Mouse (Mus musculus): Measurements from ENCODE around the gene Zfy1. TPM values are rescaled to one million over a fixed set of nuclear protein-coding genes. Genes with fewer than 3 reads are reported as not detected.
"Not testable (repeated sequence)": the region's sequence is repeated elsewhere in the genome, so short reads cannot be mapped to it uniquely, and the experiment has no call there.

The Zfy1 gene
- polyA plus RNA-seq (2015; fragmentation: Nextera tagmentation; extraction: Ambion mirVana), result not detected in 2 replicates

GRCm38 (mm10) chrY:797309-797708, at the start of gene Zfy1:
Gene Zfy1 (minus strand): TSS chrY:797409.
- not testable (repeated sequence) for ATAC-seq (ENCODE audit: low FRiP score, low TSS enrichment); H3K9ac ChIP-seq (replicated peaks; ENCODE audit: low read length); H3K9me3 ChIP-seq (ENCODE audit: low read length)

GRCm38 (mm10) chrY:818396-818795, 21.2 kb upstream of the Zfy1 start, which contains the start of gene Uba1y:
Gene Uba1y (plus strand): TSS chrY:818649.
- no peak for ATAC-seq (ENCODE audit: low FRiP score, low TSS enrichment)
- H3K36me3 ChIP-seq (ENCODE audit: insufficient read depth, low read length), result no peaks in the 10 kb centered on the region
- no peaks in the 10 kb centered on the region for H3K27me3 ChIP-seq (ENCODE audit: insufficient read depth, low read length)
- 83% methylated on average over 1 of the region's 15 CpGs for WGBS
- no peak within 1 kb of the TSS for H3K9ac ChIP-seq (replicated peaks; ENCODE audit: low read length)
- H3K9me3 ChIP-seq (ENCODE audit: low read length), result no peaks in the 10 kb centered on the region
- no peaks in the 10 kb centered on the region for H3K4me1 ChIP-seq (ENCODE audit: insufficient read depth, low read length)
- H3K4me2 ChIP-seq (replicated peaks; ENCODE audit: low read depth, low read length), result no peak within 1 kb of the TSS
- no peak within 1 kb of the TSS for H3K4me3 ChIP-seq (ENCODE audit: low read length)
- no peak within 1 kb of the TSS for H3K27ac ChIP-seq (ENCODE audit: low read length)

More at GRCm38 (mm10) chrY:797309-797708, at the start of gene Zfy1:
- WGBS, result no CpG with 5 or more reads among the region's 11 CpGs
- H3K4me3 ChIP-seq (ENCODE audit: low read length); H3K36me3 ChIP-seq (ENCODE audit: insufficient read depth, low read length); H3K4me1 ChIP-seq (ENCODE audit: insufficient read depth, low read length); H3K27me3 ChIP-seq (ENCODE audit: insufficient read depth, low read length); H3K4me2 ChIP-seq (replicated peaks; ENCODE audit: low read depth, low read length); H3K27ac ChIP-seq (ENCODE audit: low read length): not testable (repeated sequence)

GRCm38 (mm10) chrY:808991-809661, 11.9 kb upstream of the Zfy1 start:
- H3K27ac ChIP-seq (ENCODE audit: low read length), result peak overlapping the region; percentile 63
- H3K4me3 ChIP-seq (ENCODE audit: low read length), result peak overlapping the region; percentile 27
- no peaks in the 10 kb centered on the region for H3K9me3 ChIP-seq (ENCODE audit: low read length)
- H3K4me2 ChIP-seq (replicated peaks; ENCODE audit: low read depth, low read length), result peak overlapping the region; percentile 44
- 0% methylated on average over 3 of the region's 15 CpGs for WGBS
- peak; percentile 94 for ATAC-seq (ENCODE audit: low FRiP score, low TSS enrichment)
- H3K9ac ChIP-seq (replicated peaks; ENCODE audit: low read length), result no peak overlapping the region
- H3K4me1 ChIP-seq (ENCODE audit: insufficient read depth, low read length), result no peaks in the 10 kb centered on the region
- H3K27me3 ChIP-seq (ENCODE audit: insufficient read depth, low read length), result no peaks in the 10 kb centered on the region
- no peaks in the 10 kb centered on the region for H3K36me3 ChIP-seq (ENCODE audit: insufficient read depth, low read length)

Other genes with a start within 250 kb of the Zfy1 start
- gene Uba1y, start 21.2 kb upstream of the Zfy1 start, polyA plus RNA-seq (2015; fragmentation: Nextera tagmentation; extraction: Ambion mirVana), result not detected in 2 replicates
- gene Kdm5d, start 100.4 kb upstream of the Zfy1 start, polyA plus RNA-seq (2015; fragmentation: Nextera tagmentation; extraction: Ambion mirVana), result 6.5 and 11.8 TPM in 2 replicates
- gene Eif2s3y, start 213.1 kb upstream of the Zfy1 start, polyA plus RNA-seq (2015; fragmentation: Nextera tagmentation; extraction: Ambion mirVana), result 19.4 and 31.7 TPM in 2 replicates